Mouse (Mus musculus) erythroblast, embryonic 14.5 days (primary cell): ENCODE results near the gene Stac2.

Source experiments
- GATA1 ChIP-seq: IDR thresholded peaks from 2 replicates; pipeline ENCODE4 v1.6.1; 2012; ENCODE audit warnings: low read length, inconsistent platforms, mixed read lengths
- TAL1 ChIP-seq: IDR thresholded peaks from 3 replicates; pipeline ENCODE4 v1.6.1; 2012; ENCODE audit warnings: low read length, inconsistent platforms, mixed read lengths

DNA sequence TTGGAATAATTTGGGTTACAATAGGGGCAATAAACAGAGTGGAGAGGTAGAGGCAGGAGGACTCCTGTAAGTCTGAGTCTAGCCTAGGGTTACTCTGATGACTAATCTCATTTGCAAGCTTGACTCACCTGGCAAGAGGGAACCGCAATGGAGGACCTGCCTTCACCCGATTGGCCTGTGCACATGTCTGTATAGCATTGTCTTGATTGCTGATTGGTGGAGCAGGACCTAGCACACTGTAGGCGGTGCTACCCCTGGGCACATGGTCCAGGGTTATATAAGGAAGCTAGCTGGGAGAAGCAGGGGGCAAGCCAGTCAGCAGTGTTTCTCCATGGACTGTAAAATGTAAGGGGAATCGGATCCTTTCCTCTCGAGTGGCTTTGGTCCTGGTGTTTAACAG lies 4.7 kb upstream of the Stac2 start:
- TF ChIP-seq TAL1 (no peak), GATA1 (no peak)
